Mouse (Mus musculus): ENCODE measurements around the gene Sh3tc1.

DNA sequence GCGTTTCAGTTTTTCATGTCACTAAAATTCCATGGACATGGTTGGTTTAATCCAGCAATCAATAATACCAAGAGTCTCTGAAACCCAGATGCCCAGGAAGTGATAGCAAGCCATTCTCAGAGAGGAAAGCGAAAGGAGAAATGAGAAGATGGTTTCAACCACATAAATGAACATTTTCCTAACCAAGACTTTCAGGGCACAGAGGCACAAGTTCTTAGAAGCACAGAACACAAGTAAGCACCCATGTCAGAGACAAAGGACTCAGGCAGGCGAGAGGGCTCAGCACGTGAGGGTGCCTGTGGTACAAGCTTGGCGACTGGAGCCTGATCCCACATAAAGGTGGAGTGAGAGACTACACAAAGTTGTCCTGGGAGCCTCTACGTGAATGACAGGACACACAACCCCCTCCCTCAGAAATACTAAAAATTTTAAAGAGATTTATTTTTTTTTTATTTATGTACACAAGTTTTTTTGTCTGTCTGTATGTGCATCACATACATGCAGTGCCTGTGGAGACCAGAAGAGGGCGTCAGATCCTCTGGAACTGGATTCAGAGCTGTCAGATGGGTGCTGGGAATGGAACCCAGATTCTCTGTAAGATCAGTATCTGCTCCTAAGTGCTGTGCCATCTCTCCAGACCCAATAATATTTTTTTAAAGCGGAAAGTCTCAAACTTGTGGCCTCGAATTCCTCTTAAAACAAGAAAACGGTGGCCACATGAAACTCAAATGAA is 83.9 kb downstream of the Sh3tc1 start:
- TF ChIP-seq CTCF (IDR thresholded peaks at IDR 0.05; ENCODE audit: borderline replicate concordance, control insufficient read depth, extremely low read depth, insufficient read depth, low read length, poor library complexity) (no peak), POLR2A (IDR thresholded peaks at IDR 0.05; ENCODE audit: control insufficient read depth, extremely low read depth, insufficient read depth, low read length, poor library complexity) (no peak)
